Mouse (Mus musculus) midbrain, postnatal 0 days (tissue): Measurements from ENCODE around the gene Trpm6. TPM values are rescaled to one million over a fixed set of nuclear protein-coding genes. Genes with fewer than 3 reads are reported as not detected.
A peak's percentile ranks its signal among the peaks of the same experiment; 100 is the strongest.

ENCODE experiments used
- ATAC-seq: fragments of 200-750 bp; cut with Nextera tagmentation; 2 replicates; pipeline ENCODE4 v1.8.0; 2017; ENCODE audit warnings: moderate number of reproducible peaks, mild to moderate bottlenecking, moderate TSS enrichment, moderate library complexity; ENCODE audit not compliant: low FRiP score
- DNase-seq: peaks from one replicate; pipeline ENCODE4 v3.0.0-alpha.2; 2015; ENCODE audit warnings: low spot score
- H3K27ac ChIP-seq: fragments of 300-500 bp; sonication (generic); 2 replicates; pipeline ENCODE4 v1.5.1; 2014; ENCODE audit warnings: low read depth, mild to moderate bottlenecking, low read length, mixed read lengths
- H3K27me3 ChIP-seq: fragments of 300-500 bp; sonication (generic); 2 replicates; pipeline ENCODE4 v1.6.1; 2014; ENCODE audit warnings: low read length, control low read depth, mixed read lengths; ENCODE audit not compliant: insufficient read depth
- H3K36me3 ChIP-seq: fragments of 300-500 bp; sonication (generic); 2 replicates; pipeline ENCODE4 v1.6.1; 2014; ENCODE audit warnings: low read length, control low read depth, mixed read lengths; ENCODE audit not compliant: insufficient read depth
- H3K4me1 ChIP-seq: fragments of 300-500 bp; sonication (generic); 2 replicates; pipeline ENCODE4 v1.6.1; 2014; ENCODE audit warnings: mild to moderate bottlenecking, control low read depth, antibody characterized with exemption, low read length, mixed read lengths; ENCODE audit not compliant: insufficient read depth
- H3K4me2 ChIP-seq: fragments of 300-500 bp; sonication (generic); 2 replicates; pipeline ENCODE4 v1.6.1; 2014; ENCODE audit warnings: low read depth, mild to moderate bottlenecking, low read length, mixed read lengths; ENCODE audit not compliant: poor library complexity, severe bottlenecking
- H3K4me3 ChIP-seq: fragments of 300-500 bp; sonication (generic); 2 replicates; pipeline ENCODE4 v1.5.1; 2014; ENCODE audit warnings: low read depth, mild to moderate bottlenecking, low read length, moderate library complexity
- H3K9ac ChIP-seq: fragments of 300-500 bp; sonication (generic); replicated peaks from 2 replicates; pipeline ENCODE4 v1.6.1; 2014; ENCODE audit warnings: mild to moderate bottlenecking, low read length, moderate library complexity, mixed read lengths; ENCODE audit not compliant: poor library complexity, severe bottlenecking
- H3K9me3 ChIP-seq: fragments of 300-500 bp; sonication (generic); 2 replicates; pipeline ENCODE4 v1.6.1; 2016; ENCODE audit warnings: low read length, control low read depth
- CTCF ChIP-seq: IDR thresholded peaks from 2 replicates; pipeline ENCODE4 v1.5.1; 2016; ENCODE audit warnings: antibody characterized with exemption, mild to moderate bottlenecking
- WGBS: fragments of 180-500 bp; shearing (Covaris S2); extraction: QIAGEN DNeasy Blood & Tissue Kit; methylation state at CpG from one replicate; pipeline ENCODE4 v1.1.7; 2014; 5-methylcytosine and 5-hydroxymethylcytosine counted together
- polyA plus RNA-seq: library from polyadenylated mRNA; unstranded; fragments of >200 nt; fragmentation: Nextera tagmentation; extraction: Ambion mirVana; gene quantifications from 2 replicates; pipeline ENCODE4 v1.2.1, GENCODE M21; 2015
- total RNA-seq: library from RNA; depleted of rRNA; stranded (reverse); fragments of >200 nt; gene quantifications from 2 replicates; pipeline ENCODE4 v1.2.3, GENCODE M21; 2014; rRNA removed

The Trpm6 gene
- total RNA-seq (0.38 TPM in 2 replicates), polyA plus RNA-seq (0.26 and 0.29 TPM in 2 replicates)

DNA sequence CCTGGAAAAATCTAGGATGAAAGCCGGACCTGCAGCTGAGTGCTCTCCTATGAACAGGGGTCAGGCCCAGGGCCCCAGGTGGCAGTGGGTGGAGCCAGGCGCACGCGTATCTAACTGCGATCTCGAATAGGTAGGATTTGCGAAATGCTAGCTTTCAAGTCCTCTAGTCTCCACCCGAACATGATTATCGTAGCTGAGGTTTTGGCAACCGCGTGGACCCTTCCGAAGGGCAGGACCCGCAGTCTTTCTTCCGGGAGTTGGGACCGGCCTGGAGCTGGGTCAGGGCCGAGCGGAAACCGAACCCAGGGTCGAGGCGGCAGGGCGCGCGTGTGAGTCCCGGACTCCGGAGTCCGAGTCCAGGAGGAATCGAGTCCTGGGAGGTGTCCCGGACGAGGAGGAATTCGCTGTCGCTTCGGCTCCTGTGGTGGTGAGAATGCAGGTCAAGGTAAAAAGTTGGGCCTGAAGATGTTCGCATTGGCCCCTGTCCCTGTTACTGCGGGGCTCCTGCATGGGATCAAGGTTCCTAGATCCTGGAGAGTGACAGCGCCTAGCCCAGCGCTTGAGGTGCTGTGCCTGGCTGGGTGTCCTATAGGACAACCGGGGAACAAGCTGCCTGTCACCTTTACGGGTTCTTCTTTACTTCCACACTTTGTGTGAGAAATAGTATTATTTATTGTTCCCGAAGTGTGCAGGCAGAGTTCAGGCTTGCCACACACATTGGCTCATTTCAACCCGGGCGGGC is at the start of gene Trpm6:
TSS of gene Trpm6 (plus strand) at position 386 of the 742 bp plus-strand sequence.
- Histone ChIP-seq H3K9me3 (no peaks in the 10 kb centered on the region), H3K4me1 (no peaks in the 10 kb centered on the region), H3K27me3 (0 out of 2 replicates have a peak, but pooled peaks cover 3% of the 10 kb centered on the region), H3K27ac (no peak within 1 kb of the TSS), H3K4me2 (peak within 1 kb of the TSS; percentile 87), H3K9ac (0 out of 2 replicates have a peak within 1 kb of the TSS, but pooled peaks have one; percentile 25), H3K4me3 (peak within 1 kb of the TSS; percentile 41), H3K36me3 (no peaks in the 10 kb centered on the region)
- ATAC-seq (no peak), DNase-seq (no peak)
- TF ChIP-seq CTCF, result no peak
- 7% methylated on average over 41 of the region's 41 CpGs for WGBS

DNA sequence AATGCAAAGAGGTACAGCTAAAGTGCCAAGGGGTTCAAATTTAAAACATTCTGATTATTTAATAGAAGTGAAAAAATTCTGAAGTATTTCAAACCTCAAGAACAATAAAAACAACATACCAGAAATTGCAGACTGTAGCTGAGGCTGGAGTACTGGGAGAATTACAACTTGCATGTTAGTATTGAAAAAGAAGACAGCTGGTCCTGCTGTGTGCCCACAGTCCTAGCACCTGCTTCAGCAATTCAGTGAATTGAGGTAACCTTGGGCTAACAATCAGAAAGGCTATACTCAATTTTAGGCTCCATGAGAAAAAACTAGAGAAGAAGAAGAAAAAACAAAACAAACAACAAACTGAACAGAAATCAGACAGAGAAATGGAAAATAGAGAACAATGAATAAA is 41.7 kb upstream of the Trpm6 start:
- no peak overlapping the region for H3K9ac ChIP-seq
- no peaks in the 10 kb centered on the region for H3K27me3 ChIP-seq
- ATAC-seq, result no peak
- no peak overlapping the region for H3K27ac ChIP-seq
- TF ChIP-seq CTCF, result no peak
- H3K4me1 ChIP-seq, result no peaks in the 10 kb centered on the region
- H3K36me3 ChIP-seq, result no peaks in the 10 kb centered on the region
- H3K4me2 ChIP-seq, result no peak overlapping the region
- DNase-seq, result peak; percentile 24
- H3K4me3 ChIP-seq, result no peak overlapping the region
- H3K9me3 ChIP-seq, result no peaks in the 10 kb centered on the region

- H3K4me1 ChIP-seq, result 0 out of 2 replicates have a peak, but pooled peaks cover 10% of the 10 kb centered on the region
- no peak for TF ChIP-seq CTCF
- H3K9ac ChIP-seq, result no peak overlapping the region
- no peak for ATAC-seq
- no peaks in the 10 kb centered on the region for H3K36me3 ChIP-seq
- 50% methylated on average over 6 of the region's 6 CpGs for WGBS
- no peaks in the 10 kb centered on the region for H3K9me3 ChIP-seq
- no peak overlapping the region for H3K4me3 ChIP-seq
- no peaks in the 10 kb centered on the region for H3K27me3 ChIP-seq
- H3K27ac ChIP-seq, result no peak overlapping the region
- no peak overlapping the region for H3K4me2 ChIP-seq
- DNase-seq, result no peak
Observed at GRCm38 (mm10) chr19:18710903-18711302, 38.9 kb upstream of the Trpm6 start.

DNA sequence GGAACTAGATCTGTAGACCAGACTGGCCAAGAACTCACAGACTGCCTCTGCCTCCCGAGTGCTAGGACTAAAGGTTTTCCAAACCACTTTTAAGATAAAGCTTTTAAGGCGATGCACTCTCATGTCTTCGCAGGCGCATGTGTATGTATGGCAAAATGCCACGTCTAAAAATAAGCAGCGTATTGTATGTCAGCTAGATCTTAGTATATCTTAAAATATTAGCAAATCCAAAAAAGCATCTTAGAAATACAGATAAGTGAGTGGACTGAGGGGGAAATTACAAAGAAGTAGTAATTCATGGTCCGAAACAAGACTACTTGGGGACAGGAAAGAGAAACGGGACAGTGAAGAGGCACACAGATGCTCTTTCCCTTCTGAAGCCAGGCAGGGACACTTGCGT is 38.2 kb upstream of the Trpm6 start:
- Histone ChIP-seq H3K27me3 (no peaks in the 10 kb centered on the region), H3K9me3 (no peaks in the 10 kb centered on the region), H3K9ac (no peak overlapping the region), H3K4me2 (no peak overlapping the region), H3K4me3 (no peak overlapping the region), H3K27ac (no peak overlapping the region), H3K4me1 (0 out of 2 replicates have a peak, but pooled peaks cover 10% of the 10 kb centered on the region), H3K36me3 (no peaks in the 10 kb centered on the region)
- DNase-seq (no peak), ATAC-seq (no peak)
- 93% methylated on average over 9 of the region's 9 CpGs for WGBS
- TF ChIP-seq CTCF, result no peak

- Histone ChIP-seq H3K9ac (peak overlapping the region; percentile 79), H3K4me3 (peak overlapping the region; percentile 76), H3K4me1 (0 out of 2 replicates have a peak, but pooled peaks cover 10% of the 10 kb centered on the region), H3K27me3 (no peaks in the 10 kb centered on the region), H3K9me3 (no peaks in the 10 kb centered on the region), H3K27ac (peak overlapping the region; percentile 92), H3K36me3 (no peaks in the 10 kb centered on the region), H3K4me2 (peak overlapping the region; percentile 88)
- TF ChIP-seq CTCF, result no peak
- WGBS, result 57% methylated on average over 16 of the region's 16 CpGs
- ATAC-seq (no peak), DNase-seq (peak; percentile 3)
Observed at GRCm38 (mm10) chr19:18712153-18712865, 37.5 kb upstream of the Trpm6 start.

GRCm38 (mm10) chr19:18712866-18713300 is 36.9 kb upstream of the Trpm6 start, which contains the start of gene D030056L22Rik:
Gene D030056L22Rik (plus strand): TSS chr19:18713193.
- peak; percentile 82 for TF ChIP-seq CTCF
- no peaks in the 10 kb centered on the region for H3K36me3 ChIP-seq
- WGBS, result under 1% methylated on average over 33 of the region's 49 CpGs

More at GRCm38 (mm10) chr19:18712866-18713300, 36.9 kb upstream of the Trpm6 start, which contains the start of gene D030056L22Rik:
- H3K27me3 ChIP-seq, result no peaks in the 10 kb centered on the region
- peak within 1 kb of the TSS; percentile 79 for H3K9ac ChIP-seq
- peak; percentile 100 for ATAC-seq
- peak within 1 kb of the TSS; percentile 88 for H3K4me2 ChIP-seq
- H3K27ac ChIP-seq, result peak within 1 kb of the TSS; percentile 92
- peak; percentile 98 for DNase-seq
- peak within 1 kb of the TSS; percentile 76 for H3K4me3 ChIP-seq
- H3K9me3 ChIP-seq, result no peaks in the 10 kb centered on the region
- H3K4me1 ChIP-seq, result 0 out of 2 replicates have a peak, but pooled peaks cover 10% of the 10 kb centered on the region
